Mouse (Mus musculus) G1E (cell line): ENCODE measurements around the gene Gm3415. TPM values are rescaled to one million over a fixed set of nuclear protein-coding genes. Genes with fewer than 3 reads are reported as not detected.
"Not testable (repeated sequence)": the region's sequence is repeated elsewhere in the genome, so short reads cannot be mapped to it uniquely, and the experiment has no call there.

Experiments used
- ATAC-seq: 2 replicates; pipeline ENCODE4 v1.8.0; 2016; ENCODE audit warnings: mild to moderate bottlenecking; ENCODE audit not compliant: insufficient number of reproducible peaks, poor library complexity, low FRiP score, severe bottlenecking; ENCODE audit errors: extremely low read depth
- DNase-seq: peaks from one replicate; pipeline ENCODE4 v3.0.0; 2012; ENCODE audit warnings: low spot score
- H3K27me3 ChIP-seq: 2 replicates; pipeline ENCODE4 v1.6.1; 2012; ENCODE audit warnings: mild to moderate bottlenecking, low read length, inconsistent platforms; ENCODE audit not compliant: insufficient read depth
- H3K36me3 ChIP-seq: replicated peaks from 2 replicates; pipeline ENCODE3; 2012; ENCODE audit warnings: mild to moderate bottlenecking, inconsistent platforms
- H3K4me1 ChIP-seq: 2 replicates; pipeline ENCODE4 v1.6.1; 2012; ENCODE audit warnings: low read depth, low read length, inconsistent platforms, mixed read lengths; ENCODE audit not compliant: insufficient read depth
- H3K4me3 ChIP-seq: 2 replicates; pipeline ENCODE4 v1.5.1; 2012; ENCODE audit warnings: low read depth, mild to moderate bottlenecking, inconsistent platforms, low read length, moderate library complexity, mixed read lengths
- H3K9me3 ChIP-seq: replicated peaks from 2 replicates; pipeline ENCODE4 v1.6.1; 2012; ENCODE audit warnings: inconsistent platforms
- CTCF ChIP-seq: IDR thresholded peaks from 2 replicates; pipeline ENCODE4 v1.5.1; 2012; ENCODE audit warnings: low read depth, low read length, inconsistent platforms, mixed read lengths
- GATA1 ChIP-seq: IDR thresholded peaks from 2 replicates; pipeline ENCODE4 v1.6.1; 2012; ENCODE audit warnings: borderline replicate concordance, low read length, inconsistent platforms, mixed read lengths
- GATA2 ChIP-seq: IDR thresholded peaks from 2 replicates; pipeline ENCODE4 v1.6.1; 2012; ENCODE audit warnings: low read depth, low read length, inconsistent platforms, borderline replicate concordance
- POLR2AphosphoS5 ChIP-seq: IDR thresholded peaks from 2 replicates; pipeline ENCODE4 v1.6.1; 2012; ENCODE audit warnings: low read depth, low read length, inconsistent platforms; ENCODE audit not compliant: insufficient replicate concordance
- TAL1 ChIP-seq: conservative IDR thresholded peaks from 2 replicates; pipeline ENCODE4 v1.6.1; 2012; ENCODE audit warnings: low read depth, low read length, inconsistent platforms, mixed read lengths
- polyA plus RNA-seq: library from polyadenylated mRNA; stranded (reverse); fragments of >175 nt; gene quantifications from 2 replicates; pipeline ENCODE4 v1.2.3, GENCODE M21; 2012
- total RNA-seq, 2 experiments: library from RNA; stranded (forward) in 1 of 2; stranded (reverse) in 1 of 2; fragments of 200-1000 nt in 1 of 2; fragments of >200 nt in 1 of 2; fragmentation: Nextera tagmentation in 1 of 2; gene quantifications; 2 replicates each; pipeline ENCODE4 v1.2.3; 2014 to 2017

Gm3415 gene
- total RNA-seq (2014; fragmentation: Nextera tagmentation) (not detected in 2 replicates), total RNA-seq (2017) (0.38 TPM in 1 of 2 replicates, not detected in the other), polyA plus RNA-seq (not detected in 2 replicates)

DNA sequence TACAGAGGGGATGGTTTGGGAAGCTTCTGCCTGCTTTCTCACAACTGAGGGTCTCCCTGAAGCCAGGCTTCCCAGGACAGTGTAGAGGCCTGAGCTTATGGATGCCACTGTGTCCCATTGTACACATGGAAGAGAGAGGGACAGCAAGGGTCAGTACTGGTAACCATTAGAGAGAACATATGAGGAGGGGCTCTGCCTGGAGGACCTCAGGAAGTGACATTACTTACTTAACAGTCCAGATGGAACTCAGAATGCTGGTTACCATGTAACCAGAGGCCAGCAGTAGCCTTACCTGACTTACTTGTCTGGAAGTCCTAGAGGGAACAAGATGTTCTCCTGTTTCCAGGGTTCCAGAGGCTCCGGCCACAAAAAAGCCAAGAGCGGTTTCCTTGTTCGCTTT, at the start of gene Gm3415:
Gm3415 (plus strand) TSS at position 301 of the 400 bp plus-strand sequence.
- H3K4me1 ChIP-seq, DNase-seq, ATAC-seq, H3K4me3 ChIP-seq, H3K27me3 ChIP-seq, H3K9me3 ChIP-seq, H3K36me3 ChIP-seq: not testable (repeated sequence)

DNA sequence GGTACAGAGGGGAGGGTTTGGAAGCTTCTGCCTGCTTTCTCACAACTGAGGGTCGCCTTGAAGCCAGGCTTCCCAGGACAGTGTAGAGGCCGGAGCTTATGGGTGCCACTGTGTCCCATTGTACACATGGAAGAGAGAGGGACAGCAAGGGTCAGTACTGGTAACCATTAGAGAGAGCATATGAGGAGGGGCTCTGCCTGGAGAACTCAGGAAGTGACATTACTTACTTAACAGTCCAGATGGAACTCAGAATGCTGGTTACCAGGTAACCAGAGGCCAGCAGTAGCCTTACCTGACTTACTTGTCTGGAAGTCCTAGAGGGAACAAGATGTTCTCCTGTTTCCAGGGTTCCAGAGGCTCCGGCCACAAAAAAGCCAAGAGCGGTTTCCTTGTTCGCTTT, 42.1 kb upstream of the Gm3415 start, which contains the start of gene Gm3402:
Gm3402 (plus strand) TSS at position 301 of the 400 bp plus-strand sequence.
- not testable (repeated sequence) for H3K27me3 ChIP-seq, H3K4me3 ChIP-seq, H3K4me1 ChIP-seq, H3K36me3 ChIP-seq, DNase-seq, H3K9me3 ChIP-seq, ATAC-seq

DNA sequence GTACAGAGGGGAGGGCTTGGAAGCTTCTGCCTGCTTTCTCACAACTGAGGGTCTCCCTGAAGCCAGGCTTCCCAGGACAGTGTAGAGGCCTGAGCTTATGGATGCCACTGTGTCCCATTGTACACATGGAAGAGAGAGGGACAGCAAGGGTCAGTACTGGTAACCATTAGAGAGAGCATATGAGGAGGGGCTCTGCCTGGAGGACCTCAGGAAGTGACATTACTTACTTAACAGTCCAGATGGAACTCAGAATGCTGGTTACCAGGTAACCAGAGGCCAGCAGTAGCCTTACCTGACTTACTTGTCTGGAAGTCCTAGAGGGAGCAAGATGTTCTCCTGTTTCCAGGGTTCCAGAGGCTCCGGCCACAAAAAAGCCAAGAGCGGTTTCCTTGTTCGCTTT, 30.4 kb upstream of the Gm3415 start, which contains the start of gene Gm3404:
Gm3404 (plus strand) TSS at position 301 of the 400 bp plus-strand sequence.
- not testable (repeated sequence) for H3K27me3 ChIP-seq, H3K9me3 ChIP-seq, DNase-seq, H3K4me3 ChIP-seq, H3K4me1 ChIP-seq, H3K36me3 ChIP-seq, ATAC-seq

DNA sequence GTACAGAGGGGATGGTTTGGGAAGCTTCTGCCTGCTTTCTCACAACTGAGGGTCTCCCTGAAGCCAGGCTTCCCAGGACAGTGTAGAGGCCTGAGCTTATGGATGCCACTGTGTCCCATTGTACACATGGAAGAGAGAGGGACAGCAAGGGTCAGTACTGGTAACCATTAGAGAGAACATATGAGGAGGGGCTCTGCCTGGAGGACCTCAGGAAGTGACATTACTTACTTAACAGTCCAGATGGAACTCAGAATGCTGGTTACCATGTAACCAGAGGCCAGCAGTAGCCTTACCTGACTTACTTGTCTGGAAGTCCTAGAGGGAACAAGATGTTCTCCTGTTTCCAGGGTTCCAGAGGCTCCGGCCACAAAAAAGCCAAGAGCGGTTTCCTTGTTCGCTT, 18.6 kb upstream of the Gm3415 start, which contains the start of gene Gm3409:
Gm3409 (plus strand) TSS at position 301 of the 400 bp plus-strand sequence.
- H3K27me3 ChIP-seq, H3K4me1 ChIP-seq, H3K9me3 ChIP-seq, H3K36me3 ChIP-seq, H3K4me3 ChIP-seq, ATAC-seq, DNase-seq: not testable (repeated sequence)

DNA sequence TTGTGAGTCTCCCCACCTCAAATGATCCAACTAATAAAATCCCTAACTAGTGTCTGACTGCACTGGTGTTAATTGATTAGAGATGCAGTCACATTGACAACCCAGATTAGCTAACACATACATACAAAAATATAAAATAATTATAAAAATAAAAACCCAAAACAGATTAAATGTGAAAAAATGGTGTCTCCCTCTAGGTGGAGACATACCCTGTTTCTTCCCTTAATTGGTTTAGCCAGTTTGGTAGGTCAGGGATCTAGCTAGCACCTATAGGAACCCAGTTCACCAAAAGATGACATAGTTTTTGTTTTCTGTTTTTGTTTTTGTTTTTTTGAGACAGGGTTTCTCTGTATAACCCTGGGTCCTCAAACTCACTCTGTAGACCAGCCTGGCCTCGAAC, 8.3 kb downstream of the Gm3415 start:
- H3K9me3 ChIP-seq, result no peaks in the 10 kb centered on the region; the same call in 1 of the 2 replicates
- ATAC-seq, result no peak
- H3K4me1 ChIP-seq, result no peaks in the 10 kb centered on the region
- TF ChIP-seq GATA2, result no peak
- no peak for TF ChIP-seq CTCF
- TF ChIP-seq GATA1, result no peak
- no peak for TF ChIP-seq TAL1
- TF ChIP-seq POLR2AphosphoS5, result no peak
- no peak overlapping the region for H3K4me3 ChIP-seq
- DNase-seq, result no peak
- no peaks in the 10 kb centered on the region for H3K27me3 ChIP-seq
- no peaks in the 10 kb centered on the region for H3K36me3 ChIP-seq

DNA sequence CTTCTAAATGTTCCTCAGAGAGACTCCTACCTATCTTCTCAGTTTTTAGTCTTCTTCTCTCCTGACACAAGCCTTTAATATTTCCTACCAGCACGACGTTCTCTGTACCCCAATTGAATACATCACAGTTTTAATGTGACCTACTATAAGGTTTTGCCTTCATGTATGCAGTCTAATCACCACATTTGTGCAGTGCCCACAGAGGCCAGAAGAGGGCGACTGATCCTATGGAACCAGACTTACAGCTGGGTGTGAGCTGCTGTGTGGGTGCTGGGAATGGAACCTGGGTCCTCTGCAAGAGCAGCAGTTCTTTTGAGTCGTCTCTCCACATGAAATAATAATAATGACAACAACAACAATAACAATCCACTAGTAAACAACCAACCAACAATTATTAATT, 11.1 kb downstream of the Gm3415 start:
- no peak for ATAC-seq
- DNase-seq, result no peak
- H3K36me3 ChIP-seq, result no peaks in the 10 kb centered on the region
- no peaks in the 10 kb centered on the region for H3K27me3 ChIP-seq
- H3K9me3 ChIP-seq, result no peaks in the 10 kb centered on the region; the same call in 1 of the 2 replicates
- TF ChIP-seq TAL1 (no peak), CTCF (no peak), GATA2 (no peak), GATA1 (no peak), POLR2AphosphoS5 (no peak)
- H3K4me3 ChIP-seq, result no peak overlapping the region
- no peaks in the 10 kb centered on the region for H3K4me1 ChIP-seq

DNA sequence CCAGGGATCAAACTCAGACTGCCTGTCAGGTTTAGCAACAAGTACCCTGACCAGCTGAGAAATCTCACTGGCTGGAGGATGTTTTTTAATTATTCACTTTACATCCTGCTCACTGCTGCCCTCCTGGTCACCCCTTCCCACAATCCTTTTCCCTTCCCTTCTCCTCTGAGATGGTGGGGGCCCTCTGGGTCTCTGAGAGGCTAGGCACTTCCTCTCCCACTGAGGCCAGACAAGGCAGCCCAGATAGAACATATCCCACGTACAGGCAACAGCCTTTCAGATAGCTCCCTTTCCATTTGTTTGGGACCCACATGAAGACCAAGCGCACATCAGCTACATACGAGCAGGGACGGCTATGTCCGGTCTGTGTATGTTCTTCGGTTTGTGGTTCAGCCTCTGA, 14.2 kb downstream of the Gm3415 start:
- H3K4me1 ChIP-seq, H3K9me3 ChIP-seq, H3K27me3 ChIP-seq, H3K36me3 ChIP-seq, H3K4me3 ChIP-seq, DNase-seq, ATAC-seq: not testable (repeated sequence)

DNA sequence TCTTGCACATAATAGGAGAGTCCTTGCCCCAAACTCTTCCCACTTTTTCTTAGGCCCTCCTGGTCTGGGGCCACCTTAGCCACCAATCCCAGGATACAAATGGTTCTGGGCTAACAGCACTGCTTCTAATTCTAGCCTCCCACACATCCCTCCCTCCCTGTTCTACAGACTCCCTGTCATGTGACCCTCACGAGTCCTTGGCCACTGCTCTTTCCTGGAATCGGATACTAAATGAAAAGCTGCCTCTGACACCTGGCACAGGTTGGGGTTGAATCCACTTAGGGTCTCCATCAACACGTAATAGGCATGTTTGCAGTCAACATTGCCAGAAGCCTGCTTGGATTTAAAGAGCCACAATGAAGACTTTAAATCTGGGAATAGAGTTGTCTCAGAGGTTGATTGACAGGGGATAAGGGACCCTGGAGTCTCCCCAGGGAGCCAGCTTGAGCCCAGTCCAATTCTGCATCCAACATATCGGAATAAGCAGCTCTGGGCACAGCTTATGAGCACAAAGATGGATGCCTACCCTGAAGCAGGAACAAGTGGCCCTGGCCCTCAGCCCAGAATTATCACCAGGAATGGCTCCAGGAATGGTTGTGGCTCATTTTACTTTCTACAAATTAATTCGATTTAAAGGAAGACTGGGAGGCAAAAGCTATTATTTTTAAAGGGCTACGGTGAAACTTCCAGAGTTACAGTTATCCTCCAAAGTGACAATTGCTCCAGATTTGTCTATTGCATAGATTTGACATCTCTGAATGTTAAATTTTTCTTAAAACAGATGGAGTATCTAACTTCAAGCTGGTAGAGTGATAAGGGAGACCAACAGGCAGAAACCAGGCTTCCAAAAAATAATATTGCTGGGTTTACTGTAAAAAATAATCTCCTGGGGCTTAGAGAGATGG, 16.1 kb downstream of the Gm3415 start:
- DNase-seq, result not testable (repeated sequence)

DNA sequence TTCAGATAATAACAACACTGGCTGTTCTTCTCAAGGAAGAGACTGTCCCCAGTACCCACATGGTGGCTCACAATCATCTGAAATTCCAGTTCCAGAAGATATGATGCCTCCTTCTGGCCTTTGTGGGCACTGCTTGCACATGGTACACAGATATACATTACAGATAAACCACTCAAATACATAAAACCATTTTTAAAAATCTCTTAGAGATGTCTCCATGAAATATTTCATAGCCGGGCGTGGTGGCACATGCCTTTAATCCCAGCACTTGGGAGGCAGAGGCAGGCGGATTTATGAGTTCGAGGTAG, 16.8 kb downstream of the Gm3415 start:
- not testable (repeated sequence) for H3K4me3 ChIP-seq, H3K4me1 ChIP-seq, H3K27me3 ChIP-seq, DNase-seq, ATAC-seq, H3K9me3 ChIP-seq, H3K36me3 ChIP-seq

More for the DNA sequence above, 16.1 kb downstream of the Gm3415 start:
- not testable (repeated sequence) for H3K4me3 ChIP-seq, H3K27me3 ChIP-seq, H3K4me1 ChIP-seq, H3K36me3 ChIP-seq, H3K9me3 ChIP-seq, ATAC-seq
